Mouse (Mus musculus) embryo, embryonic 9.5 days (tissue): ENCODE results near the gene Efemp1.

Experiments
- DNase-seq: peaks from one replicate; pipeline ENCODE4 v3.0.0-alpha.2; 2017; ENCODE audit errors: extremely low spot score

Efemp1 gene

GRCm38 (mm10) chr11:28853102-28853800 is at the start of gene Efemp1:
TSS of gene Efemp1 (plus strand) at chr11:28853204.
- peak; percentile 65 for DNase-seq

- DNase-seq: peak; percentile 32
Observed at GRCm38 (mm10) chr11:28808685-28809084, 44.3 kb upstream of the Efemp1 start.

- DNase-seq: no peak
Observed at GRCm38 (mm10) chr11:28811874-28812273, 41.1 kb upstream of the Efemp1 start.

- DNase-seq: no peak
Observed at GRCm38 (mm10) chr11:28812564-28812963, 40.4 kb upstream of the Efemp1 start.

- no peak for DNase-seq
Observed at GRCm38 (mm10) chr11:28817405-28817804, 35.6 kb upstream of the Efemp1 start.

GRCm38 (mm10) chr11:28826950-28827349 is 26.1 kb upstream of the Efemp1 start:
- DNase-seq: no peak

GRCm38 (mm10) chr11:28833809-28834208 is 19.2 kb upstream of the Efemp1 start:
- DNase-seq: no peak

GRCm38 (mm10) chr11:28835141-28835540 is 17.9 kb upstream of the Efemp1 start:
- no peak for DNase-seq

- DNase-seq: no peak
Observed at GRCm38 (mm10) chr11:28849841-28850240, 3.2 kb upstream of the Efemp1 start.

GRCm38 (mm10) chr11:28851645-28852044 is 1.4 kb upstream of the Efemp1 start:
- DNase-seq: no peak

GRCm38 (mm10) chr11:28852361-28852919 is 564 bp upstream of the Efemp1 start:
- DNase-seq: no peak

- DNase-seq: no peak
Observed at GRCm38 (mm10) chr11:28859125-28859524, 6.1 kb downstream of the Efemp1 start.

GRCm38 (mm10) chr11:28869129-28869528 is 16.1 kb downstream of the Efemp1 start:
- no peak for DNase-seq

- no peak for DNase-seq
Observed at GRCm38 (mm10) chr11:28881381-28881976, 28.5 kb downstream of the Efemp1 start.

GRCm38 (mm10) chr11:28883106-28883505 is 30.1 kb downstream of the Efemp1 start:
- no peak for DNase-seq

- DNase-seq: no peak
Observed at GRCm38 (mm10) chr11:28889538-28889937, 36.5 kb downstream of the Efemp1 start.

- no peak for DNase-seq
Observed at GRCm38 (mm10) chr11:28891515-28891914, 38.5 kb downstream of the Efemp1 start.

GRCm38 (mm10) chr11:28899420-28899819 is 46.4 kb downstream of the Efemp1 start:
- DNase-seq: no peak

- DNase-seq: no peak
Observed at GRCm38 (mm10) chr11:28904596-28904995, 51.6 kb downstream of the Efemp1 start.

GRCm38 (mm10) chr11:28906288-28906687 is 53.3 kb downstream of the Efemp1 start:
- DNase-seq: no peak

- DNase-seq: no peak
Observed at GRCm38 (mm10) chr11:28908908-28909545, 56.0 kb downstream of the Efemp1 start.

GRCm38 (mm10) chr11:28912469-28913138 is 59.6 kb downstream of the Efemp1 start:
- DNase-seq: no peak
